Mouse (Mus musculus): Measurements from ENCODE around the gene Zfp983. TPM values are rescaled to one million over a fixed set of nuclear protein-coding genes. Genes with fewer than 3 reads are reported as not detected.

Gene Zfp983
- total RNA-seq, 2 experiments from 2014 or later: 2.7 to 3.5 TPM

Other genes with a start within 250 kb of the Zfp983 start
- 1 to 10 TPM; 1.2 to 1.3 TPM for gene Zfp54, start 227.4 kb upstream of the Zfp983 start, total RNA-seq (2021)
- gene Zfp51, start 200.2 kb upstream of the Zfp983 start, total RNA-seq (2021): 1 to 10 TPM; 6.3 to 6.8 TPM
- 1 to 10 TPM; 2.5 to 2.9 TPM for gene Zfp53, start 161.6 kb upstream of the Zfp983 start, total RNA-seq (2021)
- gene Zfp52, start 115.1 kb upstream of the Zfp983 start, total RNA-seq (2021): 1 to 10 TPM; 6.4 to 7.2 TPM
- gene Zfp948, start 83.6 kb upstream of the Zfp983 start, total RNA-seq (2021): 1 to 10 TPM; 6.8 to 7.1 TPM
- gene Gm10226, start 41.2 kb downstream of the Zfp983 start, total RNA-seq (2021): 1 to 10 TPM; 2.0 to 2.2 TPM
- 1 to 10 TPM; 2.9 to 3.9 TPM for gene Zfp760, start 57.1 kb downstream of the Zfp983 start, total RNA-seq (2021)
- 1 to 10 TPM; 6.7 to 6.9 TPM for gene Zfp229, start 80.2 kb downstream of the Zfp983 start, total RNA-seq (2021)
- 1 to 10 TPM; 2.3 to 3.2 TPM for gene Zfp820, start 195.1 kb downstream of the Zfp983 start, total RNA-seq (2021)

All from heart, postnatal 10 days (tissue).